Mouse (Mus musculus): Measurements from ENCODE around the gene Kif18a. TPM values are rescaled to one million over a fixed set of nuclear protein-coding genes. Genes with fewer than 3 reads are reported as not detected.

The Kif18a gene
- polyA plus RNA-seq, 3 experiments from 2014 or later, result 4.6 to 23.2 (median 6.8) TPM

DNA sequence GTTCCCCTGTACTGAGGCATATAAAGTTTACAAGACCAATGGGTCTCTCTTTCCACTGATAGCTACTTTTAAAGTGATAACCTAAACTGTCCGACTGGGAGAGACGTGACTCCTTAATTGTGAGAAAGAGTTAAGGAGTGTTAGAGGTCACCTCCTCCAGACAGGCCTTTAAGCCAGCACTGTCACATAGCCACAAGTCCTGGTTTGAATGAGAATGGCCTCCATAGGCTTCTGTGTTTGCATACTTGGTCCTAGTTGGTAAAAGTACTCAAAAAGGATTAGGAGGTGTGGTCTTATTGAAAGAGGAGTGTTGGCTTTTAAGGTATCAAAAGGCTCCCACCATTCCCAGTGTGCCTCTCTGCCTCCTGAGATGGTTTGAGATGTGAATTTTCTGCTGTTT is 94.3 kb downstream of the Kif18a start:
- no peak for ATAC-seq

DNA sequence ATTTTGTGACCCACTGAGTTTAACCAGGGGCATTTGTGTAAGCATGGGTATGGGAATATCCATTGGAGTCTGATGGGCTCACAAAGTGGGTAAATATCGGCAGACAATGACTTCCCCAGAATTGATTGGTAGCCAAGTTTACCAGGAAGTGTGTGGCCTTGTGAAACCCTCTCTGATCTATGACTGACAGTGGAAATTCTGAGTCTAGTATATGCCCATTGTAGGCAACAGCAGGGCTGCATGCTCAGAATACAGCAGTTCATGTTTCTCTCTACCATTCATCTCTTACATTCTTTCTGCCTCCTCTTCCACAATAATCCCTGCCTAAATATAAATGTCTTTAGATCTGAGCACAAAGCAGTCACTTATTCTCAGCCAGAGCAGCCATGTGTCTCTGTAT is 103.5 kb downstream of the Kif18a start:
- peak; percentile 25 for ATAC-seq

DNA sequence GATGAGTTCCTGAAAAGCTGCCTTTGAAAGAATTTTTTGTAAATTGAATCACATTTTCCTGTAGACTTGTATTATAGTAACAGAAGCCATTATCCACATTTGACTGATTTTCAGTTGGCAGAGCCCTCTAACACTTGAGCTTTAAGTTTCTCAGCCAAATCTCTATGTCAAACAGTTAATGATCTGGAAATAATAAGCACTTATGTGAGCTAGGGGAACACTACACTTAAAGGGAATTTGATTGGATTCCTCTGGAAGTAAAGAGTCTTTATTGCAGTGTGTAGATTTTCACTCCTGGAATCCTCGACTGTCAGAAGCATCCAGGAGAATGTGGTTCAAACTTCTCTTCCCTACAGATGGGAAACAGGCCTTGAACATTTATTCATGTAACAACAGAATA is 105.7 kb downstream of the Kif18a start:
- ATAC-seq, result no peak

DNA sequence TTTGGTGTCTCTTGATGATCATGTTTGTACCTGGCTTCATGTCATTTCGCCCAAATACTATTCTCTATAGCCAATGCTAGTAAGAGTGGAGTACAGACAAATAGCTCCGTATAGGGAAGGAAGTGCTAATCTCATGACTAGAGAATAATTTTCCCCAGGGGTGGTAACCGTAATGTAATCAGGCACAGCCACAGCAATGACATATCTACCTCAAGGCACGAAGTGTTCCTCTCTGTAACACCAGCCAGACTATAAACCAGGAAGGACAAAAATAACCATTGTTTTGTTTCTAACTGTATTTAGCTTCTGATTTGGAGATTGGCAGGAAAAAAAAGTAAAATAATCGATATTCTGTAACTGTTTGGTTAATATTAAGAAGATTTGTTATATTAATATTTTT is 108.2 kb downstream of the Kif18a start:
- ATAC-seq, result no peak

DNA sequence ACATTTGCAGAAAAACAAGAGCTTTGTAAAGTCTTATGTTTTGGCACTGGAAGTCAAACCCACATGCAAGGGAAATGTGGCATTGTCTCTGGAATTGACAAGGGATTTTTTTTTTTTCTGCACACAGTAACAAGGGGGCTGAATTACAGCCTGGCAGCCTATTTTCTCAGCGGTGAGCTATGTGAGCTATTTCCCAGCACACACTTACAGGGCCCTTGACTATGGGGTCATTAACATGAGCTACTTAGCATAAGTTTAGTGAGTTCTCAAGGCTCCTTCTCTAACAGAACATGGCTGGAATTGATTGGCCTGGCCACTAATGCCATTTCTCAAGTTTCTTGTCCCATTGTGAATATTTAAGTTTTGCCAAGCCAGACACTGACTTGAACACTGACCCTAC is 109.4 kb downstream of the Kif18a start:
- ATAC-seq, result no peak

Other genes with a start within 250 kb of the Kif18a start
- 10 to 100 TPM; 14.1 to 16.6 (median 15.2) TPM for gene Mettl15, start within 50 bp of the Kif18a start, polyA plus RNA-seq (2017; shearing (Covaris generic))